Mouse (Mus musculus) lung, postnatal 0 days (tissue): Measurements from ENCODE around the gene Acvr1.

Source experiments
- CTCF ChIP-seq: IDR thresholded peaks from 2 replicates; pipeline ENCODE4 v1.5.1; 2016; ENCODE audit warnings: antibody characterized with exemption, mild to moderate bottlenecking
- EP300 ChIP-seq: IDR thresholded peaks from 2 replicates; pipeline ENCODE4 v1.6.1; 2016; ENCODE audit warnings: antibody characterized with exemption, mild to moderate bottlenecking, control low read depth

GRCm38 (mm10) chr2:58488404-58488803 is 78.6 kb downstream of the Acvr1 start:
- TF ChIP-seq EP300 = no peak
- no peak for TF ChIP-seq CTCF
